Mouse (Mus musculus): ENCODE measurements around the gene Atp5b. TPM values are rescaled to one million over a fixed set of nuclear protein-coding genes. Genes with fewer than 3 reads are reported as not detected.

Atp5b gene
- polyA plus RNA-seq, 1 experiment, result 2,953 TPM

GRCm38 (mm10) chr10:128127497-128127896, 44.4 kb downstream of the Atp5b start:
- TF ChIP-seq GATA1 (IDR thresholded peaks at IDR 0.05; ENCODE audit: low read length), result no peak

DNA sequence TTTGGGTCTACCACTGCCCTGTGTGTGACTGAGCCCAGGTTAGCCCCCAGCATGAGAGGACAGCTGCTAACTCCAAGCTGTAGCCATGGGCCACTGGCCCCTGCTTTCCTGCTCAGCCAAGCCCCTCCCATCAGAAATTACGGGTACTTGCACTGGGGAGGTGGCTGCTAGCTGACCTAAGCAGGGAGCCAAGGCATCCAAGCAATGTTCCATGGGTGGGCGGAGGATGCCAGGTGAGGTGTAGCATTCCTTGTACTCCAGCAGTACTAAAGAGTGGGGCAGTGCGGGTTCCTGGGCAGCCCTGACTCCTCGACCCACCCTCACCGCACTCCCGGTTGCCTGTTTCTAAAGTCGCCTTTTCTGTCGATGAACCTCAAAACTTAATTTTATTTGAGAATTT, 45.1 kb downstream of the Atp5b start:
- no peak for TF ChIP-seq GATA1 (IDR thresholded peaks at IDR 0.05; ENCODE audit: low read length)

DNA sequence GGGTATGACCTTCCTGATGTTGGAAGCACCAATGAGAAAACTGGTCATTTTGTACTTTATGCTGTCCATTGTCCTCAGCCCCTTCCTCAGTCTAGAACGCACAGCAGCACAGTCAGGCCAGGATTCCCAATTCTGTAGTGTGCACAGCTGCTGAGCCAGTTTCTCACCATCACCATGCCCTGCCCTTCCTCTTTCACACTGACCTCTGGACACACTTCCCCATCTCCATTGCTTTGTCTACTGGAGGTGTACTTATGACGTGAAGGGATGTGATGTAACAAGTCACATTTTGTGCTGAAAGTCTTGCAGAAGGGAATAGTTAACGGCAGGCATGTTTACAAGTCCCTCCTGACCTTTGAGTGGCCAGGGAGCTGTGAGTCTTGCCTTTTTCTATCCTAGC, 48.2 kb downstream of the Atp5b start:
- no peak for TF ChIP-seq GATA1 (IDR thresholded peaks at IDR 0.05; ENCODE audit: low read length)

DNA sequence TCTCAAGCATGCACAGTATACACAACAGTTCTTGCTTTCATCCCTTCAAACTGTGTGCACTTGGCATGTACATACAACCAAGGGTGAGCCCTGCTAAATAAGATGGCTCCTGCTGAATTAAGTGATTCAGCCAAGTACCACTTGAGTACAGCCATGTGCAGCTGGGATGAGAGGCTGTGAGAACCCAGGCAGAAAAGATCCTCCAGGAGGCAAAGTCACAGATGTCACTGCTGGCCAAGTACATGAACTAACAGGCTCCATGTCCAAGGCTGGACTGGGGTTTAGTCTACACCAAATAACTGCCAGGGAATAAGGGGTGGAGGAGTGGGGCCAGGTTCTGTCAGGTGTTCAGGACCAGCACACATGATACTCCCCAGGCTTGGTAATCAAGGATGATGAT, 48.7 kb downstream of the Atp5b start:
- TF ChIP-seq GATA1 (IDR thresholded peaks at IDR 0.05; ENCODE audit: low read length), result no peak

DNA sequence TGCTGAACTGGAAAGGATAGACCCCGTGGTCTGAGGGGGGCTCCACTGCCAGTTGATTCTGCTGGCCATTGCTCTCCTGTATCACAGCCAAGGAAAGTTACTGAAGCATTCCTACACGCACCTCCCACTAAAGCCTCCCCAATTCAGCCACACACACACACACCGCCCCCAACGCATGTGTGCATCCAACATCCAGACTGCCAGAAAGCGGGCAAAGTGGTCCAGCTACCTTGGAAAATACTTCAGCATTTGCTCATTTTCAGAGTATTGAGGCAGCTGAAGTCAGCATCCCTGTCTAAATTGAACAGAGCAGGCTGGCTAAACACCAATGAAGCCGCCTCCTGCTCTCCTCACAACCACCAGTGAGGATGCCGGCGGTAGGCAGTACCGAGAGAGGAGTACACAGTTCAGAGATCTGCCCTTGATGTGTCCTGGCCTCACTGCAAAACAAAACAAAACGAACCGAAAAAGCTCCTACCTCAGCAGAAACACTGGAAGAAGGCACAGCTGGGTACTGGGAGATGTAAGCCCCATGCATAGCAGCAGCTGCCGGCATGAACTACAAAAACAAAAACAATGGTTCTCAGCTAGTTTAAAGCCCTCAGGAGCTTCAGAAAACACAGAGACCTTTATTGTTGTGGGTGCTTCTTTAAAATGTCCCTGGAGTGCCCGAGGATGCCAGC, 50.7 kb downstream of the Atp5b start:
- TF ChIP-seq GATA1 (IDR thresholded peaks at IDR 0.05; ENCODE audit: low read length), result no peak

DNA sequence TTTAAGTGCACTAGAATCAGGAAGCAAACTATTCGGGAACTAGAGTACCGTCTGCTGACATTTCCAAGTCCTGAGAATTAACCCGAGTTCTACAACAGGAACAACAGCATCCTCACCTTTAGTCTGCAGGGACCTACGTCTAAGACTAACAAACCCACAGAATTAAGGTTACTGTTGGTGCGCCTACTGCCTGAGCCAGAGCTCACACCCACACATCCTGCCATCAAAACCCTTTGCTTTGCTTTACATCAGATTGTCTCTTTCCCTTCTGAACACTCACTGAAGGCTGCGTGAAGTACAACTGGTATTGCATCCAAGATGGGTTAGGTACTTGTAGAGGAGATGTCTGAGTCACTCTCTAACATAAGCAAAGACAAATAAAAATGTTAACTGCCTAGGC, 52.3 kb downstream of the Atp5b start:
- no peak for TF ChIP-seq GATA1 (IDR thresholded peaks at IDR 0.05; ENCODE audit: low read length)

Other genes with a start within 250 kb of the Atp5b start
- not detected in 2 replicates for gene Rdh19, start 233.3 kb upstream of the Atp5b start, polyA plus RNA-seq (2012)
- gene Rdh16f2, start 216.8 kb upstream of the Atp5b start, polyA plus RNA-seq (2012), result not detected in 2 replicates
- gene Rdh7, start 194.5 kb upstream of the Atp5b start, polyA plus RNA-seq (2012), result not detected in 2 replicates
- gene Sdr9c7, start 184.8 kb upstream of the Atp5b start, polyA plus RNA-seq (2012), result not detected in 2 replicates
- not detected in 2 replicates for gene Hsd17b6, start 75.7 kb upstream of the Atp5b start, polyA plus RNA-seq (2012)
- gene Prim1, start 68.1 kb upstream of the Atp5b start, polyA plus RNA-seq (2012), result 1.4 and 2.4 TPM in 2 replicates
- 68.4 and 148 TPM in 2 replicates for gene Naca, start 47.7 kb upstream of the Atp5b start, polyA plus RNA-seq (2012)
- gene Ptges3, start 24.3 kb upstream of the Atp5b start, polyA plus RNA-seq (2012), result 213 and 308 TPM in 2 replicates
- gene Baz2a, start 8.3 kb downstream of the Atp5b start, polyA plus RNA-seq (2012), result 30.8 and 32.5 TPM in 2 replicates
- 8.8 and 10.8 TPM in 2 replicates for gene Rbms2, start 97.0 kb downstream of the Atp5b start, polyA plus RNA-seq (2012)
- gene Gls2, start 111.2 kb downstream of the Atp5b start, polyA plus RNA-seq (2012), result 15.4 and 19.6 TPM in 2 replicates
- 3.9 and 5.2 TPM in 2 replicates for gene Spryd4, start 128.5 kb downstream of the Atp5b start, polyA plus RNA-seq (2012)
- gene Mip, start 142.6 kb downstream of the Atp5b start, polyA plus RNA-seq (2012), result not detected in 2 replicates
- gene Timeless, start 148.8 kb downstream of the Atp5b start, polyA plus RNA-seq (2012), result 38.9 and 45.1 TPM in 2 replicates
- 0.04 TPM in 1 of 2 replicates, not detected in the other for gene Apon, start 170.8 kb downstream of the Atp5b start, polyA plus RNA-seq (2012)
- gene Apof, start 185.4 kb downstream of the Atp5b start, polyA plus RNA-seq (2012), result not detected in 2 replicates
- 9.1 TPM in 2 replicates for gene Stat2, start 187.3 kb downstream of the Atp5b start, polyA plus RNA-seq (2012)
- gene Il23a, start 215.5 kb downstream of the Atp5b start, polyA plus RNA-seq (2012), result 0.05 and 0.08 TPM in 2 replicates
- 2.7 and 3.1 TPM in 2 replicates for gene Pan2, start 220.1 kb downstream of the Atp5b start, polyA plus RNA-seq (2012)
- gene Cnpy2, start 239.2 kb downstream of the Atp5b start, polyA plus RNA-seq (2012), result 83.4 and 115 TPM in 2 replicates